1 mouse cellular context compared by ENCODE assay signal in the genomic region with DNA sequence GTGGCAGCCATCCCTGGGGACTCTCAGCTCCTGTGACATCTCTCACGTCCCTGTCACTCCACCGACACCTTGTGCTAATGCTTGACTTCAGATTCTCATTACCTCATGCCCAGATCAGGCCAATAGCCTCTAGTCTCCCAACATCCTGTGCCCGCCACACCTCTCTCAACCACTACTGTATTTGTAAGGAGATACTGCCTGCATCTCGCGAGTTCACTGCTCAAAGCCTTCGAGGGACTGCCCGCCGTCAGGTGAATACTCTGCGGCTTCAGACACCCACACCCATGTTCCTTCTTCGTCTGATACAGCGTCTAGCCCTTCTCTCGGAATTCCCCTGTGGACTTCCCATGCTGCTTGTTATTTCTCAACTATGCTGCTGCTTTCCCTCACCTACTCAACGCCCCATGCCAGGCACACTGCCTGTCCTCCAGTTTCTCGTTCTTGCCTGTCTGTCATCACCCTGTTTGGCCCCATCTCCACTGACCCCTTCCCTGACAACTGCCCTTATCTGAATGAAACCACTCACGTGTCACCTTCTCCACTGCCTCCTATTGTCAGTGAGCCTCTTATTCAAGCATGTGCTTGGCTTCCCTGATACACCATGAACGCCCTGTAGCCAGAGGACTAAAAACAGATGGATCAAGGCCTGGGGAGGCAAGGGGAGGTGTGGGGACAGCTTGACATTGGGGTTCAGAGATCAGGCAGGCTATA.
A peak's percentile ranks its signal among the peaks of the same experiment; 100 is the strongest.
TF ChIP-seq lines count a peak whose summit lies in the region.

No protein-coding gene starts in this region.

TF ChIP-seq in MEL, 35 proteins besides CTCF, POLR2A, EP300 and RAD21 (continued from another document):
- TF ChIP-seq USF1 (IDR thresholded peaks at IDR 0.05; ENCODE audit: low read depth, low read length) (peak; percentile 48; the same call in 1 of the 2 replicates), BHLHE40 (IDR thresholded peaks at IDR 0.05; ENCODE audit: borderline replicate concordance, low read depth, low read length) (peak; percentile 70; the same call in 1 of the 2 replicates)
TF ChIP-seq in MEL: peak in this region for 2.
